Mouse (Mus musculus) urinary bladder, postnatal 4 days (tissue): Measurements from ENCODE around the gene Trove2.

Experiments used
- DNase-seq, 2 experiments: peaks; one replicate each; pipeline ENCODE4 v3.0.0; 2021 to 2022; ENCODE audit warnings: low spot score in 2 of 2

Gene Trove2

GRCm38 (mm10) chr1:143776446-143777411 is at the start of gene Trove2, which contains the start of gene Uchl5:
Gene Trove2 (minus strand): TSS chr1:143777068.
Gene Uchl5 (plus strand): TSS chr1:143777272.
- peak; percentile 96 to 98 for DNase-seq

GRCm38 (mm10) chr1:143822677-143823076 is 45.8 kb upstream of the Trove2 start:
- DNase-seq: no peak

- no peak for DNase-seq
Observed at GRCm38 (mm10) chr1:143820096-143820877, 43.4 kb upstream of the Trove2 start.

- peak; percentile 63 to 83 for DNase-seq
Observed at GRCm38 (mm10) chr1:143813676-143814360, 37.0 kb upstream of the Trove2 start.

GRCm38 (mm10) chr1:143809062-143809461 is 32.2 kb upstream of the Trove2 start:
- no peak for DNase-seq

GRCm38 (mm10) chr1:143803537-143803936 is 26.7 kb upstream of the Trove2 start:
- DNase-seq: no peak

GRCm38 (mm10) chr1:143788584-143789227 is 11.8 kb upstream of the Trove2 start:
- peak in 1 of 2 experiments; percentile 62 for DNase-seq

GRCm38 (mm10) chr1:143777558-143778218 is 820 bp upstream of the Trove2 start:
- DNase-seq: peak in 1 of 2 experiments; percentile 60

- no peak for DNase-seq
Observed at GRCm38 (mm10) chr1:143773909-143774308, 3.0 kb downstream of the Trove2 start.

- DNase-seq: no peak
Observed at GRCm38 (mm10) chr1:143773082-143773481, 3.8 kb downstream of the Trove2 start.

- no peak for DNase-seq
Observed at GRCm38 (mm10) chr1:143770444-143771109, 6.3 kb downstream of the Trove2 start.

- DNase-seq: no peak
Observed at GRCm38 (mm10) chr1:143766238-143766637, 10.6 kb downstream of the Trove2 start.

GRCm38 (mm10) chr1:143765801-143766200 is 11.1 kb downstream of the Trove2 start:
- no peak for DNase-seq

GRCm38 (mm10) chr1:143764443-143764842 is 12.4 kb downstream of the Trove2 start:
- no peak for DNase-seq

GRCm38 (mm10) chr1:143762159-143762558 is 14.7 kb downstream of the Trove2 start:
- no peak for DNase-seq

- no peak for DNase-seq
Observed at GRCm38 (mm10) chr1:143745871-143746270, 31.0 kb downstream of the Trove2 start.

- no peak for DNase-seq
Observed at GRCm38 (mm10) chr1:143742186-143742585, 34.7 kb downstream of the Trove2 start.

GRCm38 (mm10) chr1:143741331-143741730 is 35.5 kb downstream of the Trove2 start:
- no peak for DNase-seq

GRCm38 (mm10) chr1:143740581-143740980 is 36.3 kb downstream of the Trove2 start:
- no peak for DNase-seq
